Comparison of ENCODE assay signal across 8 mouse cellular contexts in the genomic region with DNA sequence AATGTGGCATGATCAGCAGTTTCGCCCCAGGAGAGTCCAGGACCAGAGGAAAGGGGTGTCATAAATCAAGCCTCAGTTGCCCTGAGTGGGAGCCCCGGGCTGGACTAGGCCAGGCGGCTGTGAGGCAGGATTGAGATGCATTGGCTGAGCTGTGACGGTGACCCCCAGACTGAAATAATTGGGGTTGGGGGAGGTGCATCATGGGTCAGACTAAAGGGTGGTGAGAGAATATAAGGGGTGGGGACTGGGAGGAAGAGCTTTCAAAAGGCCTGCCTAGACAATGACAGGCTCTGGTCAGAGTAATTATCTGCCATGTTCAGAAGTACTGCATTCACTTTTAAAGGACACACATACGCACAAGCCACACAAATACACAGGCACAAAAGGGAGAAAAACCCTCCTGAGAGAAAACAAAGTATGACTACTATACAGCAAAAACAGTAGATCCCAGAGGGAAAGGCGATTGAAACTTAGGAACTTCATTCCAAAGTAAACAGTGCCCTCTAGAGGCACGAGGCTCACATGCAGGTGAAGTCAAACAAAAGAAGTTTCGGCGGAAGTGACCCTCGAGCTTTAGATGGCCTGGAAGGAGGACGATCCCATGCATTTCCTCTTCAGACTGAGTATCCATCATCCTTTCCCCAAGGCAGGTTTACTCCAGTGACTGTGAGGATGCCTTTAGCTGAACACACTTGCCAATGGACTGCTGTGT.
DNase-seq lines count a peak whose midpoint lies in the region; ATAC-seq lines count a peak whose summit lies in the region.

No protein-coding gene starts in this region.

- H3K4me2 ChIP-seq in intestine, embryonic 15.5 days (replicated peaks), result 0 out of 2 replicates have a peak overlapping the region, but pooled peaks have one; percentile 32
- H3K4me2 ChIP-seq in limb, embryonic 12.5 days, result peak overlapping the region; percentile 43
- H3K4me2 ChIP-seq in midbrain, embryonic 15.5 days, result peak overlapping the region; percentile 30; the same call in 1 of the 2 replicates

- intact Hi-C loops in gastrocnemius, postnatal 14 days (cut with DNase I; ENCODE audit: low total_unique reads), result no loop called here

- ATAC-seq in intestine, embryonic 15.5 days, result peak; percentile 79
- peak; percentile 71; the same call in 1 of the 2 replicates for ATAC-seq in limb, embryonic 12.5 days (ENCODE audit: insufficient number of reproducible peaks, insufficient read depth, low FRiP score, low TSS enrichment, low read depth)
- peak; percentile 80 for ATAC-seq in midbrain, embryonic 15.5 days (replicated peaks)

- no peaks in the 10 kb centered on the region for H3K36me3 ChIP-seq in intestine, embryonic 15.5 days
- H3K36me3 ChIP-seq in limb, embryonic 12.5 days, result no peaks in the 10 kb centered on the region
- no peaks in the 10 kb centered on the region for H3K36me3 ChIP-seq in midbrain, embryonic 15.5 days (replicated peaks)

- H3K4me1 ChIP-seq in intestine, embryonic 15.5 days (replicated peaks), result no peaks in the 10 kb centered on the region
- peaks cover 5% of the 10 kb centered on the region; the same call in 1 of the 2 replicates for H3K4me1 ChIP-seq in limb, embryonic 12.5 days (replicated peaks)
- peaks cover 6% of the 10 kb centered on the region; the same call in 1 of the 2 replicates for H3K4me1 ChIP-seq in midbrain, embryonic 15.5 days

- H3K9ac ChIP-seq in intestine, embryonic 15.5 days, result no peak overlapping the region
- H3K9ac ChIP-seq in limb, embryonic 12.5 days (replicated peaks), result no peak overlapping the region
- H3K9ac ChIP-seq in midbrain, embryonic 15.5 days, result no peak overlapping the region

- H3K4me3 ChIP-seq in intestine, embryonic 15.5 days (replicated peaks), result no peak overlapping the region
- no peak overlapping the region for H3K4me3 ChIP-seq in limb, embryonic 12.5 days (replicated peaks)
- no peak overlapping the region for H3K4me3 ChIP-seq in midbrain, embryonic 15.5 days

- no peak overlapping the region for H3K27ac ChIP-seq in intestine, embryonic 15.5 days
- no peak overlapping the region for H3K27ac ChIP-seq in limb, embryonic 12.5 days
- no peak overlapping the region for H3K27ac ChIP-seq in midbrain, embryonic 15.5 days

- 22% methylated on average over 11 of the region's 11 CpGs for WGBS in intestine, embryonic 15.5 days
- 6% methylated on average over 11 of the region's 11 CpGs for WGBS in limb, embryonic 12.5 days
- WGBS in midbrain, embryonic 15.5 days, result 22% methylated on average over 11 of the region's 11 CpGs

- no peaks in the 10 kb centered on the region for H3K9me3 ChIP-seq in intestine, embryonic 15.5 days
- H3K9me3 ChIP-seq in limb, embryonic 12.5 days, result no peaks in the 10 kb centered on the region
- no peaks in the 10 kb centered on the region for H3K9me3 ChIP-seq in midbrain, embryonic 15.5 days

- no peaks in the 10 kb centered on the region for H3K27me3 ChIP-seq in intestine, embryonic 15.5 days (replicated peaks)
- no peaks in the 10 kb centered on the region; the same call in 1 of the 2 replicates for H3K27me3 ChIP-seq in limb, embryonic 12.5 days
- H3K27me3 ChIP-seq in midbrain, embryonic 15.5 days (replicated peaks), result no peaks in the 10 kb centered on the region

- peak; percentile 44 for DNase-seq in thymus, postnatal 0 days (ENCODE audit: low spot score)
- no peak for DNase-seq in thymus, adult 18-20 months
- peak; percentile 74 to 78 for DNase-seq in cerebellum, postnatal 14 days
- DNase-seq in gastrocnemius, postnatal 14 days, result peak; percentile 42
- peak; percentile 5 for DNase-seq in thymus, postnatal 14 days

Comparison
In these comparisons a context has a peak if more than half of its experiments do, and no peak if none do; other contexts are left out.
1. DNase-seq: peak in thymus, postnatal 0 days (single experiment), cerebellum, postnatal 14 days (2 of 2), gastrocnemius, postnatal 14 days (single experiment) and thymus, postnatal 14 days (single experiment); none in thymus, adult 18-20 months (0 of 2).
2. Peak in every context shown above with its lines, with median percentiles within 50 percentile points of each other: ATAC-seq and H3K4me2 ChIP-seq.